In the genomic region with DNA sequence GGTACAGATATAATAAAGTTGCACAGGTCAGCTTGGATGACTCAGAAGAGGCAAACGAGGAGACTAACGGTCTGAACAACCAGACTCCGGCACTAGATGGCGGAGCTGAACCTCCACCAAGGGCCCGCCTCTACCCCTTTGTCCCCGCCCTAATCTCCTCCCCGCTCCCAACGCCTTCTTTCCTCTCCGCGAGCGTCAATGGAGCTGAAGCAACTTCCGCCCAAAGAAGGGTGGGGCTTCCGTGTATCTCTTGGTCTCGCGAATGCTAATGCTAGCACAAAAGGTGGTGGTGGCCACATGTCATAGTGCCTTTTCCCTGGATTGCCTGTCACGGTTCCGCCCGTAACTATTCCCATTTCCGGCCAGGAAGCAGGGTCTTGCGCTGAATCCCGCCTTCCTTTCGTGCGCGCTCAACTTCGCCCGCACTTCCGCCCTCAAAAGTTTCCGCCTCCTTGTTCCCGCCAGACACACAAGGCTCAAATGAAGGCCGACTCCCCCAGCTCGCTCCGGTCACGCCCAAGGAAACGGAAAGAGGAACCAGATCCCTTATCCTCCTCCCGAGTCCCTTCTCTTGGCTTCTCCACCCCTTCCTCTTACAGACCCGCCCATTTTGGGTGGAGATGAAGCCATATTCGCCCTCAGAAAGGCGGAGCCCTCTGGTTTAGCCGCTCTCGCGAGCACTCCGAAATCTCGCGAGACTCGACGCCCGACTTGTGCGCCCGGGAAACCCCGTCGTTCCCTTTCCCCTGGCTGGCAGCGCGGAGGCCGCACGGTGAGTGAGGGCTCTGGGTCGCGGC, we compare ENCODE assay signal across 8 mouse cellular contexts. TPM values are rescaled to one million over a fixed set of nuclear protein-coding genes. Genes with fewer than 3 reads are reported as not detected.
DNase-seq lines count a peak whose midpoint lies in the region; ATAC-seq lines count a peak whose summit lies in the region.

Gene Rps19 (plus strand): TSS at position 476 of the 797 bp plus-strand sequence.

- H3K9ac ChIP-seq in hindbrain, embryonic 12.5 days = peak within 1 kb of the TSS; percentile 98

- WGBS in hindbrain, embryonic 12.5 days = under 1% methylated on average over 57 of the region's 57 CpGs

- H3K36me3 ChIP-seq in hindbrain, embryonic 12.5 days = peaks cover 34% of the 10 kb centered on the region

- H3K27me3 ChIP-seq in hindbrain, embryonic 12.5 days = no peaks in the 10 kb centered on the region

- peak; percentile 94 for ATAC-seq in hindbrain, embryonic 12.5 days (ENCODE audit: low FRiP score)

- peak within 1 kb of the TSS; percentile 87 for H3K27ac ChIP-seq in hindbrain, embryonic 12.5 days

- no peaks in the 10 kb centered on the region for H3K9me3 ChIP-seq in hindbrain, embryonic 12.5 days (replicated peaks)

- peak; percentile 100 for DNase-seq in NIH3T3 (ENCODE audit: low read depth)
- DNase-seq in cerebellum, postnatal 10 days = peak; percentile 99
- peak; percentile 97 to 98 for DNase-seq in frontal cortex, postnatal 10 days (ENCODE audit: low spot score in 2 of 2)
- DNase-seq in layer of hippocampus, postnatal 14 days (ENCODE audit: low spot score in 2 of 2) = peak; percentile 96 to 99
- peak; percentile 99 for DNase-seq in lung, postnatal 14 days
- peak; percentile 99 for DNase-seq in retina, adult 2 months (ENCODE audit: low read depth, low spot score)
- DNase-seq in thymus, postnatal 36 days = peak; percentile 96 to 97

- peaks cover 28% of the 10 kb centered on the region for H3K4me1 ChIP-seq in hindbrain, embryonic 12.5 days

- peak within 1 kb of the TSS; percentile 82 for H3K4me3 ChIP-seq in hindbrain, embryonic 12.5 days

- peak within 1 kb of the TSS; percentile 79 for H3K4me2 ChIP-seq in hindbrain, embryonic 12.5 days (replicated peaks)

RNA-seq across cellular contexts. Expression of gene Rps19, which starts in this region (rescaled TPM):
- polyA plus RNA-seq in hindbrain, embryonic 12.5 days (2016; fragmentation: Nextera tagmentation; extraction: Ambion mirVana) = 1,212 and 1,459 TPM in 2 replicates
- 100 to 1,000 TPM; 452 TPM for total RNA-seq in layer of hippocampus, postnatal 14 days (2021)

Comparison
In these comparisons a context has a peak if more than half of its experiments do, and no peak if none do; other contexts are left out.
1. Peak in every context shown above with its lines: DNase-seq, ATAC-seq, H3K4me3 ChIP-seq and H3K27ac ChIP-seq.